Mouse (Mus musculus) inflammation-experienced regulatory T-cells, adult 6 months (primary cell): ENCODE results near the gene Adgrf1. TPM values are rescaled to one million over a fixed set of nuclear protein-coding genes. Genes with fewer than 3 reads are reported as not detected.

Experiments used
- ATAC-seq: one replicate; pipeline ENCODE4 v1.8.0; 2017
- polyA plus RNA-seq, 3 experiments: library from polyadenylated mRNA; unstranded; fragments of 100-300 nt; shearing (Covaris generic); gene quantifications; one replicate each; pipeline ENCODE4 v1.2.1; 2017

The Adgrf1 gene
- polyA plus RNA-seq: not detected

DNA sequence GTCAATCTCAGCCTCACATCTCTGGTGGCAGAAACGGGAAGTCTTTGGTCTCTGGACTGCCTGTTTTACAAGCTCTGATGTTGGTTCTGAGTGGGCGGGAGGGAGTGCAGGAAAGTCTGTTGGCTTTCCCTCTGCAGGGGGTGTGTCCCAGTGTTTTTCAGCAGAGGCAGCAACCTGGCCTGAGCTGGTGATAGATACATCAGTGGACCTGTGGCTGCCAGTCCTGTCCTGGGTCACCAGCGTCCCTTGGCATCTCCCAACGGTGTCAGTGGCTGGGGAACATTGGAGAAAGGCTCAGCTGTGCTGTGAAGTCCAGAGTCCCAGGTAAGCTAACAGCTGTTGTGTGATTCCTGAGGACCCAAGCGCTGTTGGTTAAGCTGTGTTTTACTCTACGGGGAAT lies at the start of gene Adgrf1:
Gene Adgrf1 (plus strand): TSS at position 169 of the 400 bp plus-strand sequence.
- no peak for ATAC-seq

DNA sequence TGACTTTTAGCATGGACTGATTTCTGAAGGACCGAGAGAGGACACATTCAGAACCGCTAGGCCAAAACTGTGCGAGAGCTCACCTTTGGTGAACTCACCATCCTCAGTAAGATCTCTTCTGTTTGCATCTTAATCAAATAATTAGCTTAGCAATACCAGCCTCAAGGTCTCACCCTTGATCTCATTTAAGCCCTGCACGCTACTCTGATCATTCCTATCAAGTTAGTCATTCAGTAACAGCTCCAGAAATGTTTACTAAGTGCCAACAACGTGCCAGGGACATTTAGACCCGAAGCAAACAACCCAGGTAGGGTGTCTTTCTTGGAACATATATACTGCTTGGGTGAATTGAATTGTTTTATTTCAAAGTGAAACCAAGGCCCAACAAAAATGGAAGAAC lies 44.0 kb upstream of the Adgrf1 start:
- ATAC-seq: no peak

DNA sequence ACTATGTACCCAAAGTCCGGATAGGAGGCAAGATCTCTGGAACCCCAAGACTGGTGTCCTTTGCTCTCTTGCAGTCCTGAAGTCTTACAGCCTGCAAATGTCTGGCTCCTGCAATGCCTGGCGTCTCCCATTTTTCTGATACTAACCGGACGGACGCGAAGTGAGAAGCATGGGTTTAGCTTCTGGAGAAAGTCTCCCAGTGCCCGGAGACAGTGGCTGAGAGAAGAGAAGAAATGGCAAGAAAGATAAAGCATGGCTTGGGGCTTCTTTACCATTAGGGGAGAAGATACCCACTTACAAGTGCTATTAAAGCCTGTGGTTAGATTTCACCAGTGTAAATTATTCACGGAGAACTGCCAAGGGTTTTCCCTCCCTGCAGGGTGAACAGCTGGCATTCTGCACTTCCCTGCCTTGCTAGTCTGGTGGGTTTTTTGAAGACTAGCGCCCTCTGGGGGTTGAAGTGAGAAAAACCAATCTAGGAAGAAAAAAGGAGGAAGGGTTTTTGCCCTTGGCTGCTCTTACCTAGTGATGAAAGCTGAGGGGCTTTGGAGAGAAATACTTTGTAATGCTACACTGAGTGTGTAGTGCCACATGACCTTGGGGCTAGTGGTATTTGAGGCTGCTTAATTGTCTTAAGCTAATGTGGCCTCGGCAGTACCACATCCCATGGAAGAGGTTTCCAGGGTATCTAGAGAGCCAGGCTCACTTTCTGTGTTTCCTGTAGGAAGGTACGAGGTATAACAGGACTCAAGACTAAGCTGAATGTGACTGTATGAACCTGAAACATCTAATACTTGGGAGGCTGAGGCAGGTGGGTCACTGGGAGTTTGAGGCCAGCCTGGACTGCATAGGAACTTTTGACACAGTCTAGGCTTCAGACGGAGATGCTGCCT lies 40.3 kb upstream of the Adgrf1 start:
- ATAC-seq: no peak

DNA sequence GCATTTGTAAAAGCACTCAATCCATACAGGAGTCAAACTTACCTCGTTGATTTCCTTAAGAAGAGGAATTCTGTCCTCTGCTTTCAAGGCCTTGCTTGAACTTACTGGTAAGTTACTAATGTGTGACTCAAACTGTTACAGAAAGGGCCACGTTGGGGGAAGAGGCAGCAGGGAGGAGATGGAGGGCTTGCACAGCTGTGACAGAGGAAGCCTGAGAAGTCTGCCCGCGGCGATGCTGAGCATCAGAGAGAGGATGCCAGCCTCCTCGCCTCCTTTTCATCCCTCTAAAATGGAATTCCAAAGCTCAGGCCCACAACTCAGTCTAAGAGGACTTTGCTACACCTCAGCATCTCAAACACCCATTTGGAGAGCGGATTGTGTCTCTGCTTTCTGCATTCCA lies 39.3 kb upstream of the Adgrf1 start:
- ATAC-seq: no peak

DNA sequence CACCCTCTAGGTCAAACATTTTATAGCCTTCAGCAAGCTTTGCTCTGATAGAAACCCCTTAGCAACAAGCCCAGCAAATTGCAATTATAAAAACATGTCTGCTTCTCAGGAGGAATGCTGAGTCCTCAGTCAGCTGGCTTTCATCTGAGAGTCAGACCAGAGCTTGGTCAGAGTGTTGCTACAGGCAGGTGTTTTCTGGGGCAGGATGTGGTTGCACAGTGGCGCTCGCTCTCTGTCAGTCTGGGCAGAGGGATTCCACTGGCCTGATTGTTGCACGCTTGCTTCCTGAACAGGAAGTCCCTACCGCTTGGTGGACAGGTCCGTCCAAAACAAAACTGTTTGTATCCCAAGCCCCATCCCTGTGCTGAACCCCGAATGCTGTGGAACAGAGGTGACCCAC lies 37.4 kb upstream of the Adgrf1 start:
- ATAC-seq: peak; percentile 86

DNA sequence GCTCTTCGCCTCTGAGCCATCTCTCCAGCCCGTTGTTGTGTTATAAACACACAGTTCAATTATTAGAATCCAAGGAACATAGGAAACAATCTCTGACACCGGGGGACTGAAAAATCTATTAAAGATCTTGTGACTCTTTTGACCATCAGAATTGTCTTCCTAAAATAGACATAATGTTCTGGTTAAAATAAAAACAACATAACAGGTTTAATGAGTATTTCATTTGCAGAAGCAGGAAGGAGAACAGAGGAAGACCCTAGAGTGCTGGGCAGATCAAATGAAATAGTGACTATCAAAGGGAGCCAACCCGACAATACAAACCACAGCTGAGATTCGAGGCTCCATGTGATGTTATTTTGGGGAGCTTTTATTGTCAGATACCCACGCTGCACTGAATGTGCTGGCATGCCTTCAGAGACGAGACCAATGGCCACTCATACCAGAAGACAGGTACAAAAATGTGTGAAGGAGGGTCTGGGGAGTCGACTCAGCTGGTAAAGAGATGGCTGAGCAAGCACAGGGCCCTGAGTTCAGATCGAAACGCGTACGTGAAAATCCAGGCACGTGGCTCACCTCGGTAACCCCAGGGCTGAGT lies 33.4 kb upstream of the Adgrf1 start:
- no peak for ATAC-seq

DNA sequence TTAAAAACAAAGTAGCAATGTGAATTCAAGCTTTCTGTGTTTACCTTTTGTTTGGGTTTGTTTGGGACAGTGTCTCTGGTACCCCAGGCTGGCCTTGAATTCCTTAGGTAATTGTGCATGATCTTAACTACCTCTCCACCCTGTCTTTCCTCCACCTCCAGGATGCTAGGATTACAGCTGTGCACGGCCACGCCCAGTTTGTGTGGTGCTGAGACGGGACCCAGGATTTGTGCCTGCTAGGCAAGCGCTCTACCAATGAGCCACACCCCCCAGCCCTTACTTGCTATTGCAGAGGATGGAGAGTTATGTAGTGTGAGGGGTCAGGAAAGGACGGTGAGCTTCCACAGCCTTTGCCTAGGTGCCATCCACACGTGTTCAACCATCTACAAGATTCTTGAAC lies 31.1 kb upstream of the Adgrf1 start:
- ATAC-seq: no peak

DNA sequence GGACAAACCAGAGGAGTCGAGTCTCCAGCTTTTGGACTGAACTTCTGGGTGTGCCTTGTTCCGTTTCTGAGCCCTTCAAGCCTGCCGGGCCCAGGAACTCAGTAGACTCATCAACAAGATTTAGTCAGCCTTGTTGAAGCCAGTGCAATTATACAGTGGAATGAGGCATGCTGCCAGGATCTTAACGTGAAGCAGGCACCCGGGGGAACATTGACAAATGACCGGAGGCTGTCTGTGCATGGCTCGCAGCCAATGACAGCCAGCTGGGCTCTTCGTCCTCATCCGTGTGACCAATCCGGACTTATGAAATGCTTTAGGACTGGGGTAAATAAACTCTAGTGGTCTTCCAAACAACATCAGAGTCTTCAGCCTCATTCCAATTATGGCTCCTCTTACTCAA lies 29.0 kb upstream of the Adgrf1 start:
- no peak for ATAC-seq

DNA sequence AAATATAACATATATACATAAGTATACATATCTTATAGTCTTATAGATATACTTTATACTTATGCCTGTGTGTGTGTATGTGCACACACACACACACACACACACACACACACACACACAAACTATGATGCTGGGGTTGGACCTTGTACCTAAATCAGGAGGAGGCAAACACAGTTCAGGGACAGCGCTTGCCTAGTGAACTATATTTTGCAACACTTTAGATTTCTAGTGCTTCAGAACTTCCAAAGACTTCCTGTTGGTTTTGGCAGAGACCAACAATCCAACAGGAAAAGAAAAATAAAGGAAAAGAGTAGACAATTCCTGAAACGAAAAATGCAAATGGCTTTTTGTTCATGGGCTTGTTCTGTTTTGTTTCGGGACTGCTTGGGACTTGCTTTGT lies 27.5 kb upstream of the Adgrf1 start:
- ATAC-seq: no peak

DNA sequence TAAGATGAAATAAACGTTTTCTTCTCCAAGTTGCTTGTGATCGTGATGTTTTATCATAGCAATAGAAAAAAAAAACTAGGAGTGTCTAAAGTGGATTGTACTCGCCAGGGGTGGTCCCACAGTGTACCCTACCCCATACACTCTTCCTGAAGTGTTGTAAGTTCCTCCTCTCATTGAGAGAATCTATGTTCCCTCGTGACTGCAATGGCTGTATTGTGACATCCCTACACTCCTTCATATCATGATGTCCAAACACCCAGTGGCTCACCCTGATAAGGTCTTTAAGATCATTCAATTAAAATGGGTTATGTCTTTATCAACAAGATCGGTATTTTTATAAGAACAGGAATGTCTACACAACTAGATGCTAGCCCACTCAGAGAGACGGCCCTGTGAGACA lies 24.8 kb upstream of the Adgrf1 start:
- no peak for ATAC-seq

DNA sequence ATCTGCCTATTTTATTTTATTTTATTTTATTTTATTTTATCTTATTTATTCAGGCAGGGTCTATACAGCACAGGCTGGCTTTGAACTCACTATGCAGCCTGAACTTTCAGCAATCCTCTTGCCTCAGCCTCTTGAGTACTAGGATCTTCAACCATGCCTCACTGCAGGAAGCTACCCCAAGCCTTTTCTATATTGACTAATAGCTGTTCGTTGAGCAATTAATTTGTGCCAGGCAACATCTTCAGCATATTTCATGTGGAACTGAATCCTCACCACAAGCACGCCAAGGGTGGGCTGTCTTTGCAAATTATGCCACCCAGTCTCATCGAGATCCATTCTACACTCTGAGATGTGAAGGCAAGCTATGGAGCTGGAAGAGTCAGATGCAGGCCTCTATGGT lies 22.9 kb upstream of the Adgrf1 start:
- ATAC-seq: no peak

DNA sequence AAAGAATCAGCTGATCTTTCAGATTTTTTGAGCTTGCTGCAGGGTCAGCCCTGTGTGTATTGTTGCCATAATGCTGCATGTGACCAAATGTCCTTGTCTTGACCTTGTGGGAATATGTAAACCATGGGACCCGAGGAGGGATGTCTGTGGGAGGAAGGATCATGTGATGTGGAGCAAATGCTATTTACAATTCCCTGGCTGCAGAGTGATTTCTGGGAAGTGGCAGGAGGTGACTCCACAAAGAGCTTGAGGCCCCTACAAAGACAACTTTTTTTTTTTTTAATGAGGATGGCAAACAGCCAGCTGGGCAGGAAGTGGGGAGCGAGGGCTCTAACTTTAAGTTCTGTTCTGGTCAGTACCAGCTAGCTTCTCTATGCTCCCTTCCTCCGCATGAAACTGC lies 20.5 kb upstream of the Adgrf1 start:
- no peak for ATAC-seq

DNA sequence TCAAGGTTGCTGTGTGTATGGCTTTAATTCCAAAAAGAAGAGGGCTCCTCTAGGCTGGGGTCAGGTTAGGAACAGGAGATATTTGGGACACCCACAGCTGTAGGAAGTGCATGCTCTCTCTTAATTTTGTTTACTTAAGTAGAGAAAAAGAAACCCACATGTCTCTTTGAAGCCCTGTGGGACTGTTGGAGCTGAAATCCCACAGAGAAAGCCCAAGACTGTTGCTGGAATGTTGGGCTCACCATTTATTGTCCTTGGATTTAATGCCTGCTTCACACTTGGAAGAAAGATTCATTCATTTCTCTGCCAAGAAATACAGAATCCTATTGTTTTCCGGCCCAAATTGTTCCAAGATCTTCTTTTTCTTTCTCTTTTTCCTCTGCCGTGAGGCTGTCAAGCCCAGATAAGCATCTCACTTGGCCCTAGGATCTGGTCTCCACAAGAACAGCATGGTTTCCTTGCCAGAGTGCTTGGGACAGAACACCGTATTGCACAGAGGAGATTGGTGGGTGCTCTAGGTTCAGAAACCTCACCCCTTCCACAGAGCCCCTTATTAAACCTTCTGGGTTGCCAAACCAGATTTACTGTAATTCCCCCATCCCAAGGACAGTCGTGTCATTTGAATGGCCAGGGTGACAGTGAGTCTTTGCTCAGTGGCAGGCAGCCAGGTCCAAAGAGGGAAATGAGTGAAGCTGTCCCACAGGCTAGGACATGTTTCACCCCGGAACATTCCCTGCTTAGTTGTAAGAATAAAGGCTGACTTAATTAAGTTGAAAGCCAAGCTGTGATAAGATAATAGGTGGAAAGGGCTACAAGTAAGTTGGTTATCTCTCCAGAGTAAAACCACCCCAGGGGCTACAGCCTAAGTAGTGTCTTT lies 18.6 kb upstream of the Adgrf1 start:
- ATAC-seq: no peak

DNA sequence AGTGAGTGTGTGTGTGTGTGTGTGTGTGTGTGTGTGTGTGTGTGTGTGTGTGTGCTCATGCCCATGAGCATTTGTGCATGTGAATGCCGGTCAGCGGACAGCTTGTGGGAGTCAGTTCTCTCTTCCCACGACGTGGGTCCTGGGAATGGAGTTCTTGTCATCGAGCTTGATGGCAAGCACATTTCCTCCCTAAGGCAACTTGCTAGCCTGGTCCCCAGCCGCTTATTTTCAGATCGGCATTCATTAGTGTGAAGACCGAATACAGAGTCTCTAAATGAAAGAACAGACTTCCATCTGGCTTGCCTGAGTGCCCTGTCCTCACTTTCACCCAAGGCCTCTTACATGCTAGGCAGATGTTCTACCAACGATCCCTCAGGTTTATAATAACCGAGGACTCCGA lies 17.3 kb upstream of the Adgrf1 start:
- ATAC-seq: no peak

DNA sequence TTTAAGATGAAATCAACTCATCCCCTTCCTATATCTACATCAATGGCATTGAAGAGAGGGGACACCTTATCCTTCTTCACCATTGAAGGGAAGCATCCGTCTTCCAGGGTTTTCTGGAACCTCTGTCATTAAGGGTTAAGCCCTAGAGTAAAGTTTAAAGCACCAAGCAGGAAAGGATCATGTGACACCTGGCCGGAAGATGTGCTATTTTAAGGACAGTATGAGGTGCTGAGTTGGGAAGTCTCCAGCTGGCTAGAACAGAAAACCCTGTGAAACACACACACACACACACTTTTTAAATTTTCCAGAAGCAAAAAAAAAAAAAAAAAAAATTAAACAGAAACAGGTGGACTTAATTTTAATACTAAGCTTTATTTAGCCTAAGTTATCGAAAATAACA lies 15.9 kb upstream of the Adgrf1 start:
- no peak for ATAC-seq

DNA sequence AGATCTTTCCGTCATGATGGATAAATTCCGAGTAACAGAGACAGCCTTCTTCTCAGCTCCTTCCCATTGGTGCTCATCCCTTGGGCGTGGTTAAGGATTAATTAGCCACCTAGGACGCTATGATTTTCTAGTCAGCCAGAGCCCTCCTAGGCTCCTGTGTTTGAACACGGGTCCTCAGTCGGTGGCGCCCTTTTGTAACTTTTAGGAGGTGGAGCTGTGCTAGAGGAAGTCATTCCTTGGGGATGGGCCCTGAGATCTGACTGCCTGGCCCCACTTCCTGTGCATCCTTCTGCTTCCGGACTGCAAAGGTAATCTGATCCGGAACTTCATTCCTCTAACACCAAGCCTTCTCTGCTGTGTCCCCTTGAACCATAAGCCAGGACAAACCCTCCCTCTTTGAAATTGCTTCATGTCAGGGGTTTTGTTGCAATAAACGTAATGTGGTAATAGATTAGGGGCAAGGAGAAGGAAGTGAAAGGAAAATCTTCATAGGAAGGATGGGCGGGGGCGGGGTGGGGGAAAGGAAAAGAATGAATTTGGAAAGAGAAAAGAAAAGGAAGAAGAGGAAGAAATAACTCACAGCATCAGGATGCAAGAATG lies 13.5 kb upstream of the Adgrf1 start:
- ATAC-seq: no peak

DNA sequence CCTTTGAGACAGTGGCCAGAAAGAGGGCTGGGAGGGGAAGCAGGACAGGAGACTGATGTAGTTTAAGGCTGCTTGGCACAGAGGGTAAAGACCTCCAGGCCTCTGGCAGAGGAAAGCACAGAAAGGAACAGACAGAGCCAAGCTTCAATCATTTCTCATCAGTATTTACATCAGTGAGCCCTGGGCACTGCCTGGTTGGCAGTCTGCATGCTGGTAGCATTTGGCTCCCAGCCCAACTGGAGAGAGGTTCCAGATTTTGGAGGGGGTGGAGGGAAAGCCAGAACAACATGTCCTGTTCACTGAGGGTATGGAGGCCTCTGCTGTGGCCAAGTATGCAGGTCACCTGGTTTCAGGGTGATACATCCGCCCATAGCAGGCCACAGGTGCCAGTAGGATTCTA lies 12.4 kb upstream of the Adgrf1 start:
- ATAC-seq: no peak

DNA sequence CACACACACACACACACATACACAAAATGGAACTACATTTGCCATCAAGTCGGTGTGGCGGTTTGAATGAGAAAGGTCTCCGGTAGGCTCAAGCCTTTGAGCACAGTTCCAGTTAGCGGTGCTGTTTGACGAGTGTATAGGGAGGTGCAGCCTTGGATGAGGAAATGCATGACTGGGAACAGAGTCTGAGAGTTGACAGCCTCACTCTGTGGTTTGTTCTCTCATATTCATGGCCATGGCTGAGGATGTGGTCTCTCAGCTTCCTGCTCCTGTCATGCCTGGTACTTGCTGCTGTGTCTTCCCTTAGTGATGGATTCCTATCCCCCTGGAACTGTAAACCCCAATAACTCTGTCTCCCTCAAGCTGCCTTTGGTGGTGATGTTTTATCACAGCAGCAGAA lies 8.2 kb upstream of the Adgrf1 start:
- ATAC-seq: no peak

DNA sequence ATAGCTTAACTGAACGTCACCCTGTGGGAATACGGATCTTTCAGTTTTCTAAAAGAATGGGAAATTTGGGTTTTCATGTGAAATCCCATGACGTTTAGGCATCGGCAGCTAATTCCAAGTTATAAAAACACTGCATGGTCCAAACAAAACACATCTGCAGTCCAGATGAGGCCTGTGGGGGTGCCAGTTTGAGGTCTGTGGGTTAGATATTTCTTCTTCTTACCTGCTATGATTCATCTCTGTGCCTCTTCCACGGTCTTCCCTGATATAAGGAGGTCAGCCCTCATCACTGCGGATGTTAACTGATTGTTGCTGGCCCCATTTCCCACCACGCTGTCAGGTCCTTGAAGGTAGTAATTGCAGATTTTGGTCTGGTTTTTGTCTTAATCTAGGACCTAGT lies 5.4 kb upstream of the Adgrf1 start:
- ATAC-seq: no peak

DNA sequence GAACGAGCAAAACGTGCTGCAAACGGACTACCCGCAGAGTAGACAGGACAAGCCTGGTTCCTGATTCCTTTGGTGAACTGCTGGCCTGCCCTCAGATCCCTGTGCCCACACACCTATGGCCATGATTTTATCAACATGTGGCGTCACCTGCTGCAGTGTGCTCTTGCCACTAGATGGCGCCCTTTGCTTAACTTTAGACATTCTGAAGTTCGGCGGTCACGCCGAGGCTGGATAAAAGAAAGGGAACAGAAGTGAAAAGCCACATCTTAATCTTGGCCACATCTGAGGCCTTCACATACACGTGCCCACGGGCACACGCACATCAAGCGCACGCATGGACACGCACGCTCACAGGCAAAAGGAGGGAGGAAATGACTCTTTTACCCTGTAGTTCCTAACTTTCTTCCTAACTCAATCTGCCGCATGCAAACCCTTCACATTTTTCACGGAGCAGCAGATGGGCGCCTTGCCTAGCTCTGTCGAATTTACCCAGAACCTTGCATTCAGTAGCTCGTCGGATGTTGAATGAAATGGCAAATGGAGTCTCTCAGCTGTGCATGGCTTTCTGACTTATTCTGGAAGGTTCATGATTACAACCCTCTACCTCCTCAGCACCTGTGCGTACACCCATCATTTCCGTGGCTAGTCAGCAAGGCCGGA lies 4.8 kb upstream of the Adgrf1 start:
- ATAC-seq: no peak

DNA sequence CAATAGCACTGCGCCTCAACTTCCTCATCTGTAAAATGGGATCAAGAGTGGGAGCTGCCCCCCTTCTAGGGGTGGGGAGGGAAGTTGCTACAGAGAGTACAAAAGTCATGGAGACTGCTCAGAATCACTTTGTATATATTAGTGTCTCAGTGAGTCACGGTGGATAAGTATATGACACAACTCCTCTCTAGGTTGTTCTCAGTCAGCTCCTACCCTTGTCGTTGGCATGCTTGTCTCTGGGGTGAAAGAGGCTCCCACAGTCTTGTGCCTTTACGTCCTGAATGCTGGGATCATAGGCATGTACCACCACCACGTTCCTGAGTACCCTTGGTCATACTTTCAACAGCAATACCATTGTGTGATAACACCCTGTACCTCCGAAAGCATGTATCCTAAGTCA lies 4.2 kb upstream of the Adgrf1 start:
- ATAC-seq: no peak

DNA sequence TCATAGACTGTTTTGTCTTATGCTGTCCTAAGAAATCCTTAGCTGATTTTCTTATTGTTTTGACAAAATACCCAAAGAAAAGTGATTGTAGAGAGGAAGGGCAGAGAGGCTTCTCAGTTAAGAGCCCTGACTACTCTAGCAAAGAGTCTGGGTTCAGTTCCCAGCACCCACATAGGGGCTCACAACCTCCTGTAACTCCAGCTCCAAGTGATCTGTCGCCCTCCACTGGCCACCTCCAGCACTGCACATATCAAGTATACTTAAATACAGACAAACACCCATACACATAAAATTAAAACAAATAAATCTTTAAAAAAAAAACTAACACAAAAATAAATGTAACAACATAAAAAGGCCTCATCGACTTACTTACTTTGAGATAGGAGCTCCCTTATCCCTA lies 3.5 kb upstream of the Adgrf1 start:
- ATAC-seq: no peak
